Mouse (Mus musculus) heart, embryonic 15.5 days (tissue): ENCODE data around the gene Olfr1312. TPM values are rescaled to one million over a fixed set of nuclear protein-coding genes. Genes with fewer than 3 reads are reported as not detected.
"Not testable (repeated sequence)": the region's sequence is repeated elsewhere in the genome, so short reads cannot be mapped to it uniquely, and the experiment has no call there.

Experiments
- ATAC-seq: fragments of 200-750 bp; cut with Nextera tagmentation; replicated peaks from 2 replicates; pipeline ENCODE4 v1.8.0; 2017; ENCODE audit warnings: low read depth, moderate TSS enrichment; ENCODE audit not compliant: insufficient number of reproducible peaks, insufficient read depth, low FRiP score
- H3K27ac ChIP-seq: fragments of 300-500 bp; sonication (generic); 2 replicates; pipeline ENCODE4 v1.5.1; 2015; ENCODE audit warnings: mild to moderate bottlenecking, inconsistent platforms
- H3K27me3 ChIP-seq: fragments of 300-500 bp; sonication (generic); 2 replicates; pipeline ENCODE4 v1.6.1; 2015; ENCODE audit warnings: inconsistent platforms
- H3K36me3 ChIP-seq: fragments of 300-500 bp; sonication (generic); 2 replicates; pipeline ENCODE4 v1.6.1; 2015; ENCODE audit warnings: mild to moderate bottlenecking, inconsistent platforms
- H3K4me1 ChIP-seq: fragments of 300-500 bp; sonication (generic); replicated peaks from 2 replicates; pipeline ENCODE4 v1.6.1; 2015; ENCODE audit warnings: inconsistent platforms
- H3K4me2 ChIP-seq: fragments of 300-500 bp; sonication (generic); 2 replicates; pipeline ENCODE4 v1.6.1; 2015; ENCODE audit warnings: inconsistent platforms, mild to moderate bottlenecking, moderate library complexity
- H3K4me3 ChIP-seq: fragments of 300-500 bp; sonication (generic); 2 replicates; pipeline ENCODE4 v1.5.1; 2015; ENCODE audit warnings: mild to moderate bottlenecking, inconsistent platforms
- H3K9ac ChIP-seq: fragments of 300-500 bp; sonication (generic); 2 replicates; pipeline ENCODE4 v1.6.1; 2015; ENCODE audit warnings: mild to moderate bottlenecking, inconsistent platforms
- H3K9me3 ChIP-seq: fragments of 300-500 bp; sonication (generic); replicated peaks from 2 replicates; pipeline ENCODE4 v1.6.1; 2016; ENCODE audit warnings: inconsistent platforms
- WGBS: fragments of 180-500 bp; shearing (Covaris S2); methylation state at CpG from one replicate; pipeline ENCODE4 v1.1.7; 2015; ENCODE audit warnings: mixed read lengths; 5-methylcytosine and 5-hydroxymethylcytosine counted together
- polyA plus RNA-seq: library from polyadenylated mRNA; unstranded; fragments of >200 nt; fragmentation: Nextera tagmentation; extraction: Ambion mirVana; gene quantifications from 2 replicates; pipeline ENCODE4 v1.2.1, GENCODE M21; 2015

Olfr1312 gene
- polyA plus RNA-seq = not detected in 2 replicates

- Histone ChIP-seq H3K9ac (no peak within 1 kb of the TSS), H3K4me1 (no peaks in the 10 kb centered on the region), H3K27me3 (no peaks in the 10 kb centered on the region), H3K4me3 (no peak within 1 kb of the TSS), H3K4me2 (no peak within 1 kb of the TSS), H3K36me3 (no peaks in the 10 kb centered on the region), H3K27ac (no peak within 1 kb of the TSS), H3K9me3 (no peaks in the 10 kb centered on the region)
- 21% methylated on average over 1 of the region's 1 CpGs for WGBS
- no peak for ATAC-seq
These were observed at the start of gene Olfr1312 for GRCm38 (mm10) chr2:112050138-112050537. Gene Olfr1312, minus strand, starts transcription at chr2:112050238.

DNA sequence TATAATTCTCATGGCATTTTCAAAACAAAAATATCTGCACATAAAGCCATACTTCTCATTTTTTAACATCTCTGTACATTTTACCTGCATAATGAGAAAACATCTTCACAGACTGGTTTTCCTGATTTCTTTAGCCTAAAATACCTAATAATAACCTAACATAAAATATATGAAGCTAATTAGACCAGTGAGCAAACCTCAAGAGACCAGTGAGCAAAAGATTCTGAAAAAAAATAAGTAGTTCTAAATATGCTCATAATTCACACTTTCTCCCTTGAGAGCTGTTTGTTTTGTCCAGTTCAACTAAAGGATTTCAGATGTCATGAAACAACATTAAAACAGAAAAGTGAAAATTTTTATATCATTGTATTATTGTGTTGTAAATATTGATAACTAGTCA, 46.6 kb upstream of the Olfr1312 start, which contains the start of gene Olfr1314:
Gene Olfr1314, minus strand, starts transcription at position 101 of the 400 bp plus-strand sequence.
- Histone ChIP-seq H3K9me3 (no peaks in the 10 kb centered on the region), H3K27ac (no peak within 1 kb of the TSS), H3K4me2 (no peak within 1 kb of the TSS), H3K27me3 (no peaks in the 10 kb centered on the region), H3K4me1 (no peaks in the 10 kb centered on the region), H3K9ac (no peak within 1 kb of the TSS), H3K36me3 (no peaks in the 10 kb centered on the region), H3K4me3 (no peak within 1 kb of the TSS)
- ATAC-seq = no peak

GRCm38 (mm10) chr2:112077743-112078142, 27.7 kb upstream of the Olfr1312 start, which contains the start of gene Olfr1313:
Gene Olfr1313, minus strand, starts transcription at chr2:112077843.
- ATAC-seq = no peak

DNA sequence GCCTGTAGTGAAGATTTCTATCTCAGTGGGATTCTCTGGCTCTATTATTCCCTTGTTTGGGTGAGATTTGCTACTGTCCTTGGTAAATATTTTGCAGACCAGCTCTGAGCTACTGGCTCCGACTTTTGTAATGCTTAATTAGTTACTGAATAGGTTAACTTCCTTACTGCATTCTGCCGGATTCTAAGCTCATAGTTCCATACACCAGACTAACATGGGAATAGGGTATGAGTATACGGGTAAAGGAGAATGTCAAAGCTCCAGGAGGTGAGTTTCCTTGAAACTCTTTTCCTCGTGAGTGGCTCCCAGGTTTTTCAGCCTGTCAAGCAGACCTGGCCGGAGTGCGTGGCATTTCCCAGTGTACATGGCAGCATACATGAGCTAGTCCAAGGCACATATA, 23.1 kb downstream of the Olfr1312 start:
- H3K4me1 ChIP-seq, H3K36me3 ChIP-seq, H3K4me3 ChIP-seq, H3K9me3 ChIP-seq, H3K27ac ChIP-seq, H3K27me3 ChIP-seq, H3K4me2 ChIP-seq, ATAC-seq, H3K9ac ChIP-seq: not testable (repeated sequence)
- WGBS = 45% methylated on average over 6 of the region's 6 CpGs

More at GRCm38 (mm10) chr2:112077743-112078142, 27.7 kb upstream of the Olfr1312 start, which contains the start of gene Olfr1313:
- Histone ChIP-seq H3K4me2 (no peak within 1 kb of the TSS), H3K4me1 (no peaks in the 10 kb centered on the region), H3K36me3 (no peaks in the 10 kb centered on the region), H3K27me3 (no peaks in the 10 kb centered on the region), H3K9ac (no peak within 1 kb of the TSS), H3K4me3 (no peak within 1 kb of the TSS), H3K27ac (no peak within 1 kb of the TSS), H3K9me3 (no peaks in the 10 kb centered on the region)

GRCm38 (mm10) chr2:112024312-112024711, 25.7 kb downstream of the Olfr1312 start, which contains the start of gene Olfr1311:
Gene Olfr1311, minus strand, starts transcription at chr2:112024412.
- Histone ChIP-seq H3K36me3 (no peaks in the 10 kb centered on the region), H3K9ac (no peak within 1 kb of the TSS), H3K27me3 (no peaks in the 10 kb centered on the region), H3K4me3 (no peak within 1 kb of the TSS), H3K9me3 (no peaks in the 10 kb centered on the region), H3K4me1 (no peaks in the 10 kb centered on the region), H3K27ac (no peak within 1 kb of the TSS), H3K4me2 (no peak within 1 kb of the TSS)
- no peak for ATAC-seq
- 75% methylated on average over 2 of the region's 2 CpGs for WGBS

DNA sequence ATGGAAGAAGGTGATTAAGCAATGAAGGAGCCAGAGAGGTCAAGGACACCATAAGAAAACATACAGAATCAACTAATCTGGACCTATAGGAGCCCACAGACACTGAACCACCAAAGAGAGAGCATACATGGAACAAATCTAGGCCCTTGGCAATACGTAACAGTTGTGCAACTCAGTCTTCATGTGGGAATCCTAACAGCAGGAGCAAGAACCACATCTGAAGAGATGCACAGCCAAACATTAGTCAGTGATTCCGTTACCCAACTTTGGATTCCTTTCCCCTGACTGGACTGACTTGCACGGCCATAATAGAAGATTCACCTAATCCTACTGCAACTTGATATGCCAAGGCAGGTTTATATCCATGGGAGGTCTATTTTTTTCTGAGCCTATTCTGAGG, 35.1 kb downstream of the Olfr1312 start:
- Histone ChIP-seq H3K36me3 (no peaks in the 10 kb centered on the region), H3K27ac (no peak overlapping the region), H3K27me3 (no peaks in the 10 kb centered on the region), H3K4me1 (no peaks in the 10 kb centered on the region), H3K9me3 (no peaks in the 10 kb centered on the region), H3K4me3 (no peak overlapping the region), H3K4me2 (no peak overlapping the region), H3K9ac (no peak overlapping the region)
- WGBS = 75% methylated on average over 3 of the region's 3 CpGs
- no peak for ATAC-seq

DNA sequence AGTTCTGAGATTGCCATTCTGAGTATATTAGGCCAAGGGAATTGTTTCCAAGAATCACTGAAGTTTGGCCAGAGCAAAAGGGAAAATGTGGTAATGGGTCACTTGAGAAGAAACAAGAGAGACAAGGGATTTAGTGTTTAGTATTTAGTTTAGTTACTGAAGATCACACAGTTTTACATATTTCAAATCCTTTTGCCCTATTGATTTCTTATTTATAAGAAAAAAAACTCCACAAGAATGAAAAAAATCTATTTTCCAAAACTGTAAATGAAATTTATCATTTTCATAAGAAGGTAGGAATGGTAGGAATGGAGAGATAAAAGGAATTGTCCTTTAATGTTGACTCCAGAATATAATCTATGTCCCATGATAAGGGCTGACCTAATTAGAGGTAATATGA, 37.4 kb downstream of the Olfr1312 start, which contains the start of gene Olfr1310:
Gene Olfr1310, minus strand, starts transcription at position 101 of the 400 bp plus-strand sequence.
- Histone ChIP-seq H3K4me3 (no peak within 1 kb of the TSS), H3K4me1 (no peaks in the 10 kb centered on the region), H3K9ac (no peak within 1 kb of the TSS), H3K9me3 (no peaks in the 10 kb centered on the region), H3K4me2 (no peak within 1 kb of the TSS), H3K27me3 (no peaks in the 10 kb centered on the region), H3K27ac (no peak within 1 kb of the TSS), H3K36me3 (no peaks in the 10 kb centered on the region)
- no peak for ATAC-seq

DNA sequence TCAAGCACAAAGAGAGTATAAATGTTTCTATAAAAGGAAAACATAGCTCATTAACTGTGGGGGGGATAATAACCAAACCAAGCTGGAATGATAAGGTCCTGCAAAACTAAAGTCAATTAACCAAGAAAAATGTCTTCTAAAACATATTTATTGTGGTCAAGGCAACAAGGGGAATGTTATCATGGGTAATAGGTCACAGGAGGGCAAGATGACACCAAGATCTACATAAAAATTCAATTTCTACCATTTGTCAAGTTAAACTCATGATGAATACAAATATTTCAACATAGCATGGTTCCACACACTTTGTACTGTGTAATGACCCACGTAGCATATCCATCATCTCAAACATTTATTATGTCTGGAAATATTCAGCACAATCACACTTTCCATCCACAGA, 59.9 kb downstream of the Olfr1312 start, which contains the start of gene Olfr1309:
Gene Olfr1309, minus strand, starts transcription at position 101 of the 400 bp plus-strand sequence.
- H3K4me1 ChIP-seq = no peaks in the 10 kb centered on the region
- H3K4me3 ChIP-seq = no peak within 1 kb of the TSS
- no peak within 1 kb of the TSS for H3K9ac ChIP-seq
- 37% methylated on average over 1 of the region's 1 CpGs for WGBS
- no peaks in the 10 kb centered on the region for H3K27me3 ChIP-seq
- H3K4me2 ChIP-seq = no peak within 1 kb of the TSS
- no peak within 1 kb of the TSS for H3K27ac ChIP-seq
- H3K36me3 ChIP-seq = no peaks in the 10 kb centered on the region
- H3K9me3 ChIP-seq = no peaks in the 10 kb centered on the region
- ATAC-seq = no peak

Other genes starting within 250 kb of the Olfr1312 start
- gene Olfr1303, start 229.9 kb downstream of the Olfr1312 start, polyA plus RNA-seq = not detected in 2 replicates
- gene Olfr1305, start 173.1 kb downstream of the Olfr1312 start, polyA plus RNA-seq = not detected in 2 replicates
- not detected in 2 replicates for gene Olfr1306, start 134.0 kb downstream of the Olfr1312 start, polyA plus RNA-seq
- gene Olfr1307, start 100.8 kb downstream of the Olfr1312 start, polyA plus RNA-seq = not detected in 2 replicates
- not detected in 2 replicates for gene Olfr1308, start 85.3 kb downstream of the Olfr1312 start, polyA plus RNA-seq
- not detected in 2 replicates for gene Olfr1309, start 60.0 kb downstream of the Olfr1312 start, polyA plus RNA-seq
- gene Olfr1310, start 37.5 kb downstream of the Olfr1312 start, polyA plus RNA-seq = not detected in 2 replicates
- gene Olfr1311, start 25.8 kb downstream of the Olfr1312 start, polyA plus RNA-seq = not detected in 2 replicates
- gene Olfr1313, start 27.6 kb upstream of the Olfr1312 start, polyA plus RNA-seq = not detected in 2 replicates
- not detected in 2 replicates for gene Olfr1314, start 46.5 kb upstream of the Olfr1312 start, polyA plus RNA-seq
- gene Olfr1315-ps1, start 65.2 kb upstream of the Olfr1312 start, polyA plus RNA-seq = not detected in 2 replicates
- gene Olfr1316, start 84.7 kb upstream of the Olfr1312 start, polyA plus RNA-seq = not detected in 2 replicates
- gene Olfr1317, start 90.1 kb upstream of the Olfr1312 start, polyA plus RNA-seq = not detected in 2 replicates
- not detected in 2 replicates for gene Olfr1318, start 104.0 kb upstream of the Olfr1312 start, polyA plus RNA-seq
- 10.4 and 11.9 TPM in 2 replicates for gene Lpcat4, start 189.2 kb upstream of the Olfr1312 start, polyA plus RNA-seq
- gene Nutm1, start 209.1 kb upstream of the Olfr1312 start, polyA plus RNA-seq = not detected in 2 replicates
- 159 and 160 TPM in 2 replicates for gene Nop10, start 211.7 kb upstream of the Olfr1312 start, polyA plus RNA-seq
- 9.6 and 11.4 TPM in 2 replicates for gene Slc12a6, start 215.6 kb upstream of the Olfr1312 start, polyA plus RNA-seq
- not detected in 2 replicates for gene Gm21985, start 216.1 kb upstream of the Olfr1312 start, polyA plus RNA-seq